Mouse (Mus musculus) heart, adult 2 months (tissue): Measurements from ENCODE around the gene Adrb1. TPM values are rescaled to one million over a fixed set of nuclear protein-coding genes. Genes with fewer than 3 reads are reported as not detected.
"Not testable (repeated sequence)": the region's sequence is repeated elsewhere in the genome, so short reads cannot be mapped to it uniquely, and the experiment has no call there.

Experiments used
- DNase-seq, 2 experiments: peaks; one replicate each; pipeline ENCODE4 v3.0.0; 2021
- H3K27ac ChIP-seq: fragments of 200-600 bp; 2 replicates; pipeline ENCODE4 v1.8.1; 2022
- H3K27me3 ChIP-seq: fragments of 200-500 bp; 2 replicates; pipeline ENCODE4 v1.6.1; 2012; ENCODE audit warnings: mild to moderate bottlenecking, low read length, inconsistent platforms, mixed read lengths; ENCODE audit not compliant: control insufficient read depth, insufficient read depth
- H3K36me3 ChIP-seq: fragments of 200-500 bp; 2 replicates; pipeline ENCODE4 v1.6.1; 2012; ENCODE audit warnings: low read length, inconsistent platforms; ENCODE audit not compliant: control insufficient read depth, insufficient read depth
- H3K4me1 ChIP-seq: fragments of 200-500 bp; 2 replicates; pipeline ENCODE4 v1.6.1; 2011; ENCODE audit warnings: low read length; ENCODE audit not compliant: control insufficient read depth, insufficient read depth
- H3K4me3 ChIP-seq: fragments of 200-600 bp; 2 replicates; pipeline ENCODE4 v1.8.1; 2022
- H3K79me2 ChIP-seq: fragments of 200-500 bp; replicated peaks from 2 replicates; pipeline ENCODE4 v1.6.1; 2012; ENCODE audit warnings: mild to moderate bottlenecking, inconsistent platforms, low read length, moderate library complexity, mixed read lengths; ENCODE audit not compliant: control insufficient read depth, insufficient read depth
- H3K9ac ChIP-seq: fragments of 200-500 bp; 2 replicates; pipeline ENCODE4 v1.6.1; 2012; ENCODE audit warnings: low read depth, mild to moderate bottlenecking, control low read depth, inconsistent platforms, low read length, mixed read lengths
- CTCF ChIP-seq: fragments of 200-600 bp; IDR thresholded peaks from 2 replicates; pipeline ENCODE4 v1.8.1; 2022; ENCODE audit warnings: antibody characterized with exemption, mild to moderate bottlenecking, moderate library complexity
- EP300 ChIP-seq: fragments of 200-500 bp; IDR thresholded peaks from 2 replicates; pipeline ENCODE4 v1.6.1; 2011; ENCODE audit warnings: low read depth, low read length, control low read depth; ENCODE audit not compliant: insufficient read depth
- POLR2A ChIP-seq: fragments of 200-500 bp; IDR thresholded peaks from 2 replicates; pipeline ENCODE4 v1.6.1; 2011; ENCODE audit warnings: mild to moderate bottlenecking, low read depth, low read length, control low read depth; ENCODE audit not compliant: insufficient read depth
- WGBS: fragments of 180-500 bp; shearing (Covaris S2); methylation state at CpG from one replicate; pipeline ENCODE4 v1.1.7; 2018; 5-methylcytosine and 5-hydroxymethylcytosine counted together
- intact Hi-C: fragments of 180-260 bp; cut with DNase I; formaldehyde crosslinking; loops from one replicate; pipeline ENCODE4 v1.15.1; 2025
- polyA plus RNA-seq: library from polyadenylated mRNA; depleted of rRNA; stranded (reverse); fragments of >200 nt; gene quantifications from 2 replicates; pipeline ENCODE4 v1.2.3, GENCODE M21; 2012; rRNA removed
- total RNA-seq, 2 experiments: library from RNA; stranded (reverse); gene quantifications; 2 replicates each; pipeline ENCODE4 v1.2.3; 2021

Gene Adrb1
- total and polyA plus RNA-seq, 3 experiments, result 18.0 to 28.4 (median 20.5) TPM

- peak; percentile 40 to 50 for DNase-seq
- WGBS, result 16% methylated on average over 18 of the region's 18 CpGs
Observed at GRCm38 (mm10) chr19:56775893-56776718, 54.1 kb downstream of the Adrb1 start.

GRCm38 (mm10) chr19:56776719-56777382, 54.9 kb downstream of the Adrb1 start:
- Histone ChIP-seq H3K79me2 (no peaks in the 10 kb centered on the region), H3K36me3 (no peaks in the 10 kb centered on the region), H3K9ac (no peak overlapping the region), H3K27me3 (no peaks in the 10 kb centered on the region), H3K27ac (peak overlapping the region; percentile 80), H3K4me1 (peaks cover 9% of the 10 kb centered on the region), H3K4me3 (peak overlapping the region; percentile 41)
- 22% methylated on average over 16 of the region's 16 CpGs for whole genome bisulfite sequencing
- TF ChIP-seq POLR2A, result 0 out of 2 replicates have a peak, but pooled peaks have one; percentile 23
- TF ChIP-seq CTCF, result peak; percentile 77
- TF ChIP-seq EP300, result peak; percentile 89; the same call in 1 of the 2 replicates
- intact Hi-C loops, result loop anchor here (1.0 to 5.0 kb wide), 4 partner anchors 48 to 355 kb away; no protein-coding TSS in a partner anchor
- DNase-seq, result peak; percentile 54 to 61

More at GRCm38 (mm10) chr19:56775893-56776718, 54.1 kb downstream of the Adrb1 start:
- no peak for TF ChIP-seq POLR2A
- no peak for TF ChIP-seq EP300
- TF ChIP-seq CTCF, result no peak
- Histone ChIP-seq H3K79me2 (no peaks in the 10 kb centered on the region), H3K27ac (peak overlapping the region; percentile 80), H3K4me3 (peak overlapping the region; percentile 41), H3K4me1 (peaks cover 9% of the 10 kb centered on the region), H3K27me3 (no peaks in the 10 kb centered on the region), H3K36me3 (no peaks in the 10 kb centered on the region), H3K9ac (peak overlapping the region; percentile 56)
- intact Hi-C loops, result loop anchor here (2.0 to 5.0 kb wide), 3 partner anchors 31 to 99 kb away; no protein-coding TSS in a partner anchor

GRCm38 (mm10) chr19:56778532-56778931, 56.5 kb downstream of the Adrb1 start:
- 93% methylated on average over 7 of the region's 7 CpGs for WGBS
- H3K4me1 ChIP-seq, DNase-seq, H3K79me2 ChIP-seq, H3K27me3 ChIP-seq, H3K36me3 ChIP-seq, H3K27ac ChIP-seq, H3K9ac ChIP-seq, H3K4me3 ChIP-seq: not testable (repeated sequence)
- intact Hi-C loops, result loop anchor here (5.0 kb wide), 1 partner anchor 101 kb away; no protein-coding TSS in a partner anchor

Other genes with a start within 250 kb of the Adrb1 start
- 10 to 100 TPM in 1 of 2 experiments, 1 to 10 TPM in 1; 9.2 to 10.8 TPM for gene Dclre1a, start 174.0 kb upstream of the Adrb1 start, total RNA-seq
- gene Dclre1a, start 174.0 kb upstream of the Adrb1 start, polyA plus RNA-seq, result 3.3 and 8.5 TPM in 2 replicates
- 10 to 100 TPM; 26.9 to 28.0 TPM for gene Nhlrc2, start 173.9 kb upstream of the Adrb1 start, total RNA-seq
- gene Nhlrc2, start 173.9 kb upstream of the Adrb1 start, polyA plus RNA-seq, result 7.1 and 14.3 TPM in 2 replicates
- gene Ccdc186, start 100.0 kb downstream of the Adrb1 start, total RNA-seq, result 10 to 100 TPM; 24.9 to 28.6 TPM
- 5.0 and 7.9 TPM in 2 replicates for gene Ccdc186, start 100.0 kb downstream of the Adrb1 start, polyA plus RNA-seq
- not detected for gene Tdrd1, start 104.0 kb downstream of the Adrb1 start, total RNA-seq
- 0.02 and 0.06 TPM in 2 replicates for gene Tdrd1, start 104.0 kb downstream of the Adrb1 start, polyA plus RNA-seq
- gene Vwa2, start 152.1 kb downstream of the Adrb1 start, total RNA-seq, result not detected
- not detected in 2 replicates for gene Vwa2, start 152.1 kb downstream of the Adrb1 start, polyA plus RNA-seq